ENCODE assay signal across 7 mouse cellular contexts in the genomic region with DNA sequence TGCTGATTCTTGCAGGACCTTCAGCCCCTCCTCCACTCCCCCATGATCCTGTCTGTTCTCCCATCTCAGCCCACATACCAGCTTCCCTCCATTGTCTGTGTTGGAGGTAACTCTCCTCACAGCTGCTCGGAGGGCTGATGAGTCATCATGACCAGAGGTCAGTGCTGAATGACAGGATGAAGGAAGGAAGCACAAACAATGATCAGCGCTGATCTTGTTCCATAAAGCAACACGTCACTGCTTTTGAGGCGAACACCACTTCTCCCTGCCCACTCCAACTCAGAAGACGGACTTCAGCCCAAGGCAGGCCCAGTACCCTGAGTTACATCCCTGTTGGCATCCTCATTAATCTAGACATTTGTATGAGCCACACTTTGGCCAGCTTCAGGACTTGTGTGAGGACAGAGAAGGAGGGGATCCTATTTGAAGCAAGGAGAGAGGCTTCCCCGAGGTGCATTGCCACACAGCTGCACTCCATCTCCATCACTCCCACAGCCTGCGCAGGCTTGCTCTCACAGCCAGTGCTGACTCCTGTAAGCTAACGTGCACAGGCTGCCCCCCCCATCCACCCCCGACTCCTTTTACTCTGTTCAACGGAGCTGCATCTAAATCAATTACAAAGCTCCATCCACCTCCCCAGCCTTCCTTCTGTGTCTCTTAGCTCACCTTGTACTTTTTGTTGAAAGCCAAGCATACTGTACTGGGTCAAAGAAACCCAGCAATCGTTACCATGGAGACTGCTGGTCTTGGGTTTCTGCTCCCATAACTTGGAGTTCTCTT.
DNase-seq lines count a peak whose midpoint lies in the region; ATAC-seq lines count a peak whose summit lies in the region.

No protein-coding gene starts in this region.

- H3K36me3 ChIP-seq in heart, embryonic 15.5 days, result no peaks in the 10 kb centered on the region

- no peak overlapping the region for H3K4me2 ChIP-seq in heart, embryonic 15.5 days

- H3K9me3 ChIP-seq in heart, embryonic 15.5 days (replicated peaks), result no peaks in the 10 kb centered on the region

- peaks cover 29% of the 10 kb centered on the region for H3K4me1 ChIP-seq in heart, embryonic 15.5 days (replicated peaks)

- DNase-seq in NIH3T3 (ENCODE audit: low read depth), result peak; percentile 73
- peak; percentile 67 for DNase-seq in kidney, postnatal 10 days
- DNase-seq in lung, postnatal 10 days, result peak; percentile 75
- peak; percentile 29 for DNase-seq in right cerebral cortex, postnatal 14 days
- no peak for DNase-seq in urinary bladder, postnatal 4 days (ENCODE audit: low spot score in 2 of 2)

- H3K27ac ChIP-seq in heart, embryonic 15.5 days, result peak overlapping the region; percentile 78

- H3K9ac ChIP-seq in heart, embryonic 15.5 days, result no peak overlapping the region

- ATAC-seq in common myeloid progenitor, adult 5-6 weeks (replicated peaks; ENCODE audit: low read depth, poor library complexity, severe bottlenecking), result peak; percentile 27
- peak; percentile 82 for ATAC-seq in heart, embryonic 15.5 days (replicated peaks; ENCODE audit: insufficient number of reproducible peaks, insufficient read depth, low FRiP score, low read depth)

- H3K27me3 ChIP-seq in heart, embryonic 15.5 days, result no peaks in the 10 kb centered on the region

- 40% methylated on average over 11 of the region's 11 CpGs for WGBS in heart, embryonic 15.5 days

- H3K4me3 ChIP-seq in heart, embryonic 15.5 days, result no peak overlapping the region

Comparison
In these comparisons a context has a peak if more than half of its experiments do, and no peak if none do; other contexts are left out.
1. DNase-seq: peak in NIH3T3 (single experiment), kidney, postnatal 10 days (single experiment), lung, postnatal 10 days (single experiment) and right cerebral cortex, postnatal 14 days (single experiment); none in urinary bladder, postnatal 4 days (0 of 2).